Mouse (Mus musculus) bone marrow macrophage, adult 2 months (primary cell): Measurements from ENCODE around the gene Snx19.

Experiments used
- CTCF ChIP-seq: IDR thresholded peaks from 2 replicates; pipeline ENCODE4 v1.5.1; 2012; ENCODE audit warnings: low read depth, mild to moderate bottlenecking, low read length, moderate library complexity
- POLR2A ChIP-seq: IDR thresholded peaks from 2 replicates; pipeline ENCODE4 v1.6.1; 2012; ENCODE audit warnings: mild to moderate bottlenecking, low read depth, low read length, borderline replicate concordance

- TF ChIP-seq POLR2A (no peak), CTCF (no peak)
Observed at GRCm38 (mm10) chr9:30400771-30401170, 26.1 kb upstream of the Snx19 start.
